Mouse (Mus musculus) ES-Bruce4 (cell line): ENCODE data around the gene Stat1.

Source experiments
- CTCF ChIP-seq: IDR thresholded peaks from one replicate; pipeline ENCODE4 v1.8.1; 2011; ENCODE audit warnings: low read depth, low read length
- POLR2A ChIP-seq: IDR thresholded peaks from one replicate; pipeline ENCODE4 v1.8.1; 2011; ENCODE audit warnings: low read length; ENCODE audit not compliant: insufficient read depth

- no peak for TF ChIP-seq POLR2A
- TF ChIP-seq CTCF = no peak
Measured at GRCm38 (mm10) chr1:52121052-52121451, 1.8 kb downstream of the Stat1 start.
